Mouse (Mus musculus) cerebellum, adult (tissue): ENCODE measurements around the gene Mill2.
"Not testable (repeated sequence)": the region's sequence is repeated elsewhere in the genome, so short reads cannot be mapped to it uniquely, and the experiment has no call there.

Source experiments
- ATAC-seq: cut with Nextera tagmentation; 2 replicates; pipeline ENCODE4 v1.9.2; 2017; ENCODE audit warnings: mild to moderate bottlenecking, moderate library complexity, mixed read lengths; ENCODE audit not compliant: insufficient number of reproducible peaks, low FRiP score, low TSS enrichment

Gene Mill2

GRCm38 (mm10) chr7:18839865-18840264, at the start of gene Mill2:
TSS of gene Mill2 (plus strand) at chr7:18839966.
- no peak for ATAC-seq

- ATAC-seq, result not testable (repeated sequence)
Observed at GRCm38 (mm10) chr7:18790671-18791070, 49.1 kb upstream of the Mill2 start.

- no peak for ATAC-seq
Observed at GRCm38 (mm10) chr7:18798420-18798819, 41.3 kb upstream of the Mill2 start, which contains the start of gene Psg19. TSS of gene Psg19 (minus strand) at chr7:18798520.

DNA sequence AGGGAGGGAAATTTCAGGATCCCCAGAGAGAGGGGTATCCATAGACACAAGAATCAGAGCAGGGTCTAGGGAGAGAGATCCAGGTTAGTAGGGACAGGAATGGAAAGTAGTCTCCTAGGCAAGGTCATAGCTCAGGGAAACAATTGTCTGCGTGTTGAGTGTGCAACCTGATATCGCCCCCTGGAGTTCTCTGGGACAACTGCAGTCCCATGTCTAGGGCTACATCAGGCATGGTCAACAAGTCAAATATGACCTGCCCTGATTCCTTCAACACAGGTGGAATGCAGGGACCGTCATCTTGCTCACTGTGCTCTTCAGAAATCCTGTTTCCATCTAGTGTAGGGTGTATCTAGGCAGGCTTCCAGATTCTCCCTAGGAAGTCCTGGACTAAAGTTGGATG, 40.6 kb upstream of the Mill2 start:
- no peak for ATAC-seq

DNA sequence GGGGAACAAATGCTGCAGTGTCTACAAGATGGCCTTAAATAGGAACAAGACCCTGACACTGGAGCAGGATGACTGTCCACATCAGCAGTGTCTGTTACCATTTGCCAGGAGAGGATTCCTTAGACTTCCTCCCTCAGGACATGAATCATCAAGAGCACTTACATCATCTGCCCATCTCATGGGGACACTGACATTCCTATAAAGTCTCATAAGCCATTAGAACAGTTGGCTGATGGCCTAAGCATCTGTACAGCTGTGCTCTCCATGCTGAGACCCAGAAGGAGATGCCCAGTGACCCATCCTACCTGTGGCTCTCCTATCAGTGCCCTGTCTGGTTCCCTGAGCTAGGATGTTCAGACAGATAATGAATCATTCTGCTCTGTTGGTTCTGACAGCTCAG, 36.2 kb upstream of the Mill2 start:
- ATAC-seq, result no peak

GRCm38 (mm10) chr7:18818301-18818700, 21.5 kb upstream of the Mill2 start:
- ATAC-seq, result no peak

GRCm38 (mm10) chr7:18821507-18821906, 18.3 kb upstream of the Mill2 start, which contains the start of gene Psg17:
TSS of gene Psg17 (minus strand) at chr7:18821607.
- ATAC-seq, result no peak

GRCm38 (mm10) chr7:18827792-18828546, 11.8 kb upstream of the Mill2 start:
- no peak for ATAC-seq

GRCm38 (mm10) chr7:18828592-18828991, 11.2 kb upstream of the Mill2 start:
- ATAC-seq, result no peak

DNA sequence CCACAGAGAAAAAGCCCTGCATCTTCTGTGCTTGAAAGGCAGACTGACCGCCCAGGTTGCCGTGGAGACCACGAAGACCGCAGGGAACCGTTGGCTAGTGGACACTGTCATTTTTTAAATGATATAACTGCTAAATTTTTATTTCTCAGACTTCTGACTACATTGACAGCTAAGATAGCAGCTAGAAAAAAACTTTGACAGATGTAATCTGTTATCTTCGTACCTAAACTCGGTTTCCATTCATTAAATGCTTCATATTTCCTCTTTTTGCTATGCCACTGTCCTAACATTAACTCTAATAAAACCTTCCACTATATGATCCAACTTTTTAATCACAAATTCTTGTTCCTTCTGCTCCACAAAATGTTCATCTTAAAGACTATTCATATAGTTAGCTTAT, 10.2 kb upstream of the Mill2 start:
- ATAC-seq, result no peak

DNA sequence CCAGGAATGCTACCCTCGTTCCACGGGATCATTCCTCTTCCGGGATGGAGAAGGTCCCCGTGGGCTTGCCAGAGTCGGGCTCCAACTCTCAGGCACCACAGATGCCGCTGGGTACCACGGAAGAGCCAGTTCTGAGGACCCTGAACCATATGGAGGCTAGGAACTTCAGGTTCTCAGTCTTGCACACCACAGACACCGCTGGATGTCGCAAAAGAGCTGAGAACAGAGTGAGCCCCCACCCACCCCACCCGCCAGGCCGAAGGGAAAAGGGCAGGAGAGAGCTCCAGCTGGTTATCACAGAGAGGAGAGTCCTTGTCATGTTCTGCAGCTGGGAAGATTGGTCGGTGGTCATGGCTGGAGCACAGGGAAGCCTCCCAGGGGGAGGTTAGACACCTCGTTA, 7.5 kb upstream of the Mill2 start:
- ATAC-seq, result no peak

DNA sequence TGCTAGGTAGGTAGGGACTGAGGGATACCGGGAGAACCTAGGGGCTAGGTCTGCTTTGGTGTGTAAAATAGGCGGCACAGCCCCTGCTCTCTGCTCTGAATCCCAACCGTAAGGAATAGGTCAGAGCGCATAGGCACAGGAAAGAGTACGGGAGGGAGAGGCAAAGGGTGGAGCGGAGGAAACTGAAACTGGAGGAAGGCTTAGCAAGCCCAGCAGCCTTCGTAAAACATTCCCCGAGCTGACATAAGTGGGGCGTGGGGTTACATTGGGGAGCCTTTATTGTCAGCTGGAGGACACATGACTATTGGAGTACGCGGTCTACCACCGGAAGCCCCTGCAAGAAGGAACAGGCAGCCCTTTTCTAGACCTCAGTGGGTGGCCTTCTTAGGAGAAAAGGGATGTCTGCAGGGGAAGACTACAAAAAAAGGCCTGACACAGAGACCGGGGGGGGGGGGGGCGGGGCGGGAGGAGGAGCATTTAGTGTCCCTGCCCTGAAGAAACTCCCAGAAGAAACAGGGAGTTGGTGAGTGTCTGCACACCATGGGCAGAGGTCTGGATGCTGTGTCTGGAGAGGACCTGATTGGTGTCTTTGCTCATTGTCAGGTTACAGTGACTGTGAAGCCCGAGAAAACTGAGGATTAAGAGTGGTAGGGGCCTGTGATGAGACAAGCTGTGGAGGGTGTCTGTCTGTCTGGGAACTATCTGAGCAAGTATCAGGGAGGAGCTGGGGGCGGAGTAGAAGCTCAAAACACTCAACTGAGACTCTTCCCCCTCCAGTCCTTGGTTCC, 814 bp downstream of the Mill2 start:
- ATAC-seq, result no peak; the same call in 1 of the 2 replicates

DNA sequence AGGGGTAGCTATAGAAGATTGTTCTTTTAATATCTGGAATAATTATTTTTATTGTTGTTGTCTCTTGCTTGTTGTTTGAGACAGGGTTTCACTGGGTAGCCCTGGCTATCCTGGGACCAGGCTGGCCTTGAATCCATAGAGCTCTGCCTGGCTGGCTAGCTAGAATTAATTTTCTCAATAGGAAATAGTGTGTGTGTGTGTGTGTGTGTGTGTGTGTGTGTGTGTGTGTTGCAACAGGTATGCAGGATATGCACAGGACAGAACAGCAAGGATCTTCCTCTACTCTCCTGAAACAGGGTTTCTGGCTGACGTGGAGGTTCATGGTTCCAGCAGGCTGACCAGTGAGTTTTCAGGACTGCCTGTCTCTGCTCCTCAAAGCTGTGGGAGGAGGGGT, 1.4 kb downstream of the Mill2 start:
- no peak for ATAC-seq

DNA sequence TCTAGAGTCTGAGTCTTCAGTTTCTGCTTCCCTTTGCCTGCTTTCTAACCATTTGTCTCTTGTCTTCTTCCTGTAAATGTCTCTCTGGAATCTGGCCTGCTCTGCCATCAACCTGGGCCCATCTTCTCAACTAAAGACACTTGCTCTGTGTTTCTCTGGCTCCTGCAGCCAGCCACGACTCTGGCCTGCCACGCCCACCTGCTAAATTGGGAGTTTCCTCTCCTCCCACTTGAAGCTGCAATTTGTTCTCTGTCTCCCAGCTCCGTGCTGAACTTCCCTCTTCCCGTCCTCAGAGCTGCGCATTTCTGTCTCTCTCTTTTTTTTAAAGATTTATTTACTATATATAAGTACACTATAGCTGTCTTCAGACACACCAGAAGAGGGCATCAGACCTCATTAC, 5.0 kb downstream of the Mill2 start:
- no peak for ATAC-seq

GRCm38 (mm10) chr7:18848395-18848794, 8.6 kb downstream of the Mill2 start:
- ATAC-seq, result no peak

DNA sequence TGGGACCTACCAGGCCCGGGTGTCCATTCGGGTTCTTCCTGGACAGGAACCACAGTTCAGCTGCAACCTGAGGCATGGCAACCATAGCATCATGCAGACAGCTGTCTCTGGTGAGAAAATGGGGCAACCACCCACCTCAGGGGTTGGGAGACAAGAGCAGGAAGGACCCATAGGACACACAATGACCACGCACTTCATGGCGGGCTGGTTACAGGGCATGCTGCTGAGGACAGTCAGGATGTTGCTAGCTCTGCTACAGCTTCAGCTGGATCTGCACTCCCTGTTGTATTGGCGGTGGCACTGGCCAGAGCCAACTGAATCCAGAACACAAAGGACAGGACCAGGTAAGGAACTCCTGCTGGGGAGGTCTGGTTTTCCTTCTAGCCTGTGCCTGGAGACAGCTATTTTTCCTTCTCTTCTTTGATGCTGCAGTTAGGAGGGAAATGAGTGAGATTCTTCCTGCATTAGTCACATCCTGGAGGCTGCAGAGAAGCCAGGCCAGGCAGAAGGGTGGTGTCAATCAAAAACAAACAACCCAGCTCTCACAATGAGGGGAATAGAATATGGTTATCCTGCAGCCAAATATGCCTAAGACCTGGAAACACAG, 18.6 kb downstream of the Mill2 start:
- no peak for ATAC-seq

DNA sequence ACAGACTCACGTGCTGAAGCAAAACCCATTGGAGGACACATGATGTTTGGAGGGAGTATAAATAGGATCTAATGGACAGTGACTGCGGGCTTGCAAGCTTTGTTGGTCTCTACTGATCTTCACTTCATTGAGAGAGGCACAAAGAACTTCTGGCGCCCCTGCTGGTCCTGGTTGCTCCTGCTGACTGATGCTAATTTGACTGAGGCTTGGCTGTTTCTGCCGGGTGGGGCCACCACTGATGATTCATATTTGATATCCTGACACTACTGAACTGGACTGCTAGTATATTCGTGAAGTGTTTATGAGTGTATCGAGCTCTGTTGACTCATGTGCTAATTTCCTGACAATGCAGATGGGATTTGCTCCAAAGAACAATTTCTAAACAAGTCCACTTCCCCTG, 23.0 kb downstream of the Mill2 start:
- no peak for ATAC-seq

GRCm38 (mm10) chr7:18868491-18868890, 28.7 kb downstream of the Mill2 start:
- ATAC-seq, result no peak

DNA sequence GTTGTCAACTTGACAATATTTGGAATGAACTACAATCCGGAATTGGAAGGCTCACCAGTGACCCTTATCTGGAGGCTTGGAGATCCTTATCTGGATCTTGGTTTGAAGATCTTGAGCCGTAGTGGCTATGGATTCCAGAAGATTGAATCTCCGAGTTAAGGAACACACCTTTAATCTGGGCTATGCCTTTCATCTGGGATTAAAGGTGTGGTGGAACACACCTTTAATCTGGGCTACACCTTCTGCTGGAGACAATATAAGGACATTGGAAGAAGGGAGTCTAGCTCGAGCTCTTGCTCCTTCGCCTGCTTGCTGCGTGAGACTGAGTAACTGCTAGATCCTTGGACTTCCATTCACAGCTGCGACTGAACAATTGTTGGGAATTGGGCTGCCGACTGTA, 31.3 kb downstream of the Mill2 start, which contains the start of gene Pglyrp1:
Pglyrp1 (plus strand) TSS at position 301 of the 400 bp plus-strand sequence.
- not testable (repeated sequence) for ATAC-seq

GRCm38 (mm10) chr7:18872014-18872802, 32.4 kb downstream of the Mill2 start:
- ATAC-seq, result no peak
